Mouse (Mus musculus) CH12.LX (cell line): Measurements from ENCODE around the gene Scarb2. TPM values are rescaled to one million over a fixed set of nuclear protein-coding genes. Genes with fewer than 3 reads are reported as not detected.

Experiments
- DNase-seq: peaks from one replicate; pipeline ENCODE4 v3.0.0-alpha.2; 2013; ENCODE audit errors: extremely low read depth
- H3K27ac ChIP-seq: 2 replicates; pipeline ENCODE4 v1.5.1; 2012; ENCODE audit warnings: low read depth, mild to moderate bottlenecking, control low read depth, moderate library complexity; ENCODE audit not compliant: insufficient read depth
- H3K27me3 ChIP-seq: replicated peaks from 2 replicates; pipeline ENCODE3; 2012; ENCODE audit warnings: inconsistent platforms
- H3K36me3 ChIP-seq, 2 experiments: replicated peaks in 1 of 2; 2 replicates each; pipeline versions ENCODE3 to v1.6.1; 2012; ENCODE audit warnings: inconsistent platforms in 1 of 2, low read length in 1 of 2, mild to moderate bottlenecking in 1 of 2, mixed read lengths in 1 of 2, moderate library complexity in 1 of 2; ENCODE audit not compliant: control insufficient read depth in 1 of 2, insufficient read depth in 1 of 2
- H3K4me1 ChIP-seq, 2 experiments: 2 replicates each; pipeline ENCODE4 v1.6.1; 2012; ENCODE audit warnings: inconsistent platforms in 1 of 2, moderate library complexity in 1 of 2; ENCODE audit not compliant: insufficient read depth in 2 of 2, control insufficient read depth in 1 of 2
- H3K4me2 ChIP-seq: 2 replicates; pipeline ENCODE4 v1.6.1; 2012; ENCODE audit warnings: low read depth, mild to moderate bottlenecking, control low read depth; ENCODE audit not compliant: poor library complexity, insufficient read depth, severe bottlenecking
- H3K4me3 ChIP-seq, 3 experiments: fragments of 150-350 bp in 1 of 3; sonication (generic) in 1 of 3; replicated peaks in 1 of 3; 2 replicates each; pipeline versions ENCODE3 to v1.5.1; 2011 to 2012; ENCODE audit warnings: low read depth in 2 of 3, low read length in 2 of 3, mild to moderate bottlenecking in 2 of 3, moderate library complexity in 2 of 3, control low read depth in 1 of 3, improper control_type of control experiment in 1 of 3, inconsistent platforms in 1 of 3, mixed read lengths in 1 of 3; ENCODE audit not compliant: poor library complexity in 1 of 3
- H3K79me2 ChIP-seq: replicated peaks from 2 replicates; pipeline ENCODE4 v1.6.1; 2012; ENCODE audit warnings: mild to moderate bottlenecking, moderate library complexity; ENCODE audit not compliant: control insufficient read depth, poor library complexity, insufficient read depth, severe bottlenecking; ENCODE audit errors: extremely low read depth
- H3K9ac ChIP-seq: 2 replicates; pipeline ENCODE4 v1.6.1; 2012; ENCODE audit warnings: low read depth, mild to moderate bottlenecking, control low read depth, moderate library complexity; ENCODE audit not compliant: insufficient read depth
- H3K9me3 ChIP-seq: replicated peaks from 2 replicates; pipeline ENCODE3; 2012; ENCODE audit warnings: low read length, inconsistent platforms, mixed read lengths
- BHLHE40 ChIP-seq: IDR thresholded peaks from 2 replicates; pipeline ENCODE4 v1.6.1; 2011; ENCODE audit warnings: mild to moderate bottlenecking, low read depth, low read length, improper control_type of control experiment
- CHD1 ChIP-seq: IDR thresholded peaks from 2 replicates; pipeline ENCODE4 v1.6.1; 2012; ENCODE audit warnings: low read depth, low read length, improper control_type of control experiment, inconsistent platforms
- CHD2 ChIP-seq: IDR thresholded peaks from 2 replicates; pipeline ENCODE4 v1.6.1; 2011; ENCODE audit warnings: low read length, improper control_type of control experiment
- CTCF ChIP-seq, 2 experiments: IDR thresholded peaks in 1 of 2; conservative IDR thresholded peaks in 1 of 2; 2 replicates each; pipeline ENCODE4 v1.5.1; 2011 to 2012; ENCODE audit warnings: low read depth in 2 of 2, low read length in 2 of 2, improper control_type of control experiment in 1 of 2, inconsistent platforms in 1 of 2, mild to moderate bottlenecking in 1 of 2, moderate library complexity in 1 of 2
- E2F4 ChIP-seq: IDR thresholded peaks from 2 replicates; pipeline ENCODE4 v1.6.1; 2011; ENCODE audit warnings: low read depth, low read length, improper control_type of control experiment; ENCODE audit not compliant: insufficient replicate concordance
- ELF1 ChIP-seq: IDR thresholded peaks from 2 replicates; pipeline ENCODE4 v1.6.1; 2014; ENCODE audit warnings: low read depth, mild to moderate bottlenecking, inconsistent platforms, low read length, improper control_type of control experiment
- EP300 ChIP-seq: IDR thresholded peaks from 2 replicates; pipeline ENCODE4 v1.6.1; 2011; ENCODE audit warnings: low read length, improper control_type of control experiment
- ETS1 ChIP-seq: conservative IDR thresholded peaks from 2 replicates; pipeline ENCODE4 v1.6.1; 2012; ENCODE audit warnings: low read depth, mild to moderate bottlenecking, inconsistent platforms, low read length, improper control_type of control experiment, moderate library complexity
- GABPA ChIP-seq: IDR thresholded peaks from 2 replicates; pipeline ENCODE4 v1.6.1; 2012; ENCODE audit warnings: low read depth, low read length, improper control_type of control experiment, inconsistent platforms; ENCODE audit not compliant: insufficient replicate concordance
- HCFC1 ChIP-seq: IDR thresholded peaks from 2 replicates; pipeline ENCODE4 v1.6.1; 2012; ENCODE audit warnings: low read depth, mild to moderate bottlenecking, inconsistent platforms, low read length, improper control_type of control experiment
- IRF4 ChIP-seq: IDR thresholded peaks from 2 replicates; pipeline ENCODE4 v1.6.1; 2014; ENCODE audit warnings: low read depth, mild to moderate bottlenecking, inconsistent platforms, low read length, improper control_type of control experiment
- JUN ChIP-seq: IDR thresholded peaks from 2 replicates; pipeline ENCODE4 v1.6.1; 2011; ENCODE audit warnings: low read depth, mild to moderate bottlenecking, low read length, improper control_type of control experiment, moderate library complexity; ENCODE audit not compliant: insufficient read depth
- JUND ChIP-seq: conservative IDR thresholded peaks from 2 replicates; pipeline ENCODE4 v1.6.1; 2011; ENCODE audit warnings: low read depth, low read length, improper control_type of control experiment
- KAT2A ChIP-seq: IDR thresholded peaks from 2 replicates; pipeline ENCODE4 v1.6.1; 2012; ENCODE audit warnings: low read length, improper control_type of control experiment, inconsistent platforms; ENCODE audit not compliant: insufficient replicate concordance
- MAFK ChIP-seq: IDR thresholded peaks from 2 replicates; pipeline ENCODE4 v1.6.1; 2011; ENCODE audit warnings: low read length, improper control_type of control experiment; ENCODE audit not compliant: insufficient replicate concordance
- MAX ChIP-seq: IDR thresholded peaks from 2 replicates; pipeline ENCODE4 v1.6.1; 2011; ENCODE audit warnings: low read length, improper control_type of control experiment
- MAZ ChIP-seq: IDR thresholded peaks from 2 replicates; pipeline ENCODE4 v1.6.1; 2012; ENCODE audit warnings: low read depth, mild to moderate bottlenecking, inconsistent platforms, low read length, improper control_type of control experiment, moderate library complexity
- MEF2A ChIP-seq: IDR thresholded peaks from 2 replicates; pipeline ENCODE4 v1.6.1; 2014; ENCODE audit warnings: low read depth, mild to moderate bottlenecking, inconsistent platforms, low read length, improper control_type of control experiment, borderline replicate concordance
- MXI1 ChIP-seq: IDR thresholded peaks from 2 replicates; pipeline ENCODE4 v1.6.1; 2011; ENCODE audit warnings: mild to moderate bottlenecking, low read depth, low read length, improper control_type of control experiment
- MYC ChIP-seq: IDR thresholded peaks from 2 replicates; pipeline ENCODE4 v1.6.1; 2011; ENCODE audit warnings: low read depth, mild to moderate bottlenecking, improper control_type of control experiment, low read length
- NELFE ChIP-seq: IDR thresholded peaks from 2 replicates; pipeline ENCODE4 v1.6.1; 2011; ENCODE audit warnings: low read depth, low read length, improper control_type of control experiment
- NRF1 ChIP-seq: IDR thresholded peaks from 2 replicates; pipeline ENCODE4 v1.6.1; 2014; ENCODE audit warnings: low read depth, mild to moderate bottlenecking, inconsistent platforms, low read length, improper control_type of control experiment, moderate library complexity
- PAX5 ChIP-seq: IDR thresholded peaks from 2 replicates; pipeline ENCODE4 v1.6.1; 2012; ENCODE audit warnings: low read length, inconsistent platforms, mixed read lengths
- POLR2A ChIP-seq: IDR thresholded peaks from 2 replicates; pipeline ENCODE4 v1.6.1; 2011; ENCODE audit warnings: low read depth, mild to moderate bottlenecking, improper control_type of control experiment, low read length
- POLR2AphosphoS2 ChIP-seq: IDR thresholded peaks from 2 replicates; pipeline ENCODE4 v1.6.1; 2011; ENCODE audit warnings: low read depth, low read length, improper control_type of control experiment
- RAD21 ChIP-seq: IDR thresholded peaks from 2 replicates; pipeline ENCODE4 v1.6.1; 2011; ENCODE audit warnings: low read depth, mild to moderate bottlenecking, low read length, improper control_type of control experiment, moderate library complexity
- RCOR1 ChIP-seq: conservative IDR thresholded peaks from 2 replicates; pipeline ENCODE4 v1.6.1; 2012; ENCODE audit warnings: low read depth, mild to moderate bottlenecking, inconsistent platforms, low read length, improper control_type of control experiment
- SIN3A ChIP-seq: IDR thresholded peaks from 2 replicates; pipeline ENCODE4 v1.6.1; 2012; ENCODE audit warnings: low read length, improper control_type of control experiment, inconsistent platforms
- SMC3 ChIP-seq: IDR thresholded peaks from 2 replicates; pipeline ENCODE4 v1.6.1; 2011; ENCODE audit warnings: low read depth, low read length, improper control_type of control experiment
- TBP ChIP-seq: conservative IDR thresholded peaks from 2 replicates; pipeline ENCODE4 v1.6.1; 2011; ENCODE audit warnings: low read depth, low read length, improper control_type of control experiment
- TCF12 ChIP-seq: IDR thresholded peaks from 2 replicates; pipeline ENCODE4 v1.6.1; 2014; ENCODE audit warnings: low read depth, mild to moderate bottlenecking, inconsistent platforms, low read length, improper control_type of control experiment
- UBTF ChIP-seq: IDR thresholded peaks from 2 replicates; pipeline ENCODE4 v1.6.1; 2012; ENCODE audit warnings: low read depth, mild to moderate bottlenecking, inconsistent platforms, low read length, improper control_type of control experiment, moderate library complexity
- USF1 ChIP-seq: IDR thresholded peaks from 2 replicates; pipeline ENCODE4 v1.6.1; 2014; ENCODE audit warnings: low read depth, mild to moderate bottlenecking, inconsistent platforms, low read length, improper control_type of control experiment
- USF2 ChIP-seq: conservative IDR thresholded peaks from 2 replicates; pipeline ENCODE4 v1.6.1; 2011; ENCODE audit warnings: low read depth, low read length, improper control_type of control experiment
- ZC3H11A ChIP-seq: IDR thresholded peaks from 2 replicates; pipeline ENCODE4 v1.6.1; 2012; ENCODE audit warnings: low read depth, mild to moderate bottlenecking, inconsistent platforms, low read length, improper control_type of control experiment
- ZKSCAN1 ChIP-seq: IDR thresholded peaks from 2 replicates; pipeline ENCODE4 v1.6.1; 2012; ENCODE audit warnings: low read depth, inconsistent platforms, low read length, improper control_type of control experiment, borderline replicate concordance
- ZMIZ1 ChIP-seq: IDR thresholded peaks from 2 replicates; pipeline ENCODE4 v1.6.1; 2012; ENCODE audit warnings: low read depth, mild to moderate bottlenecking, inconsistent platforms, low read length, improper control_type of control experiment
- ZNF384 ChIP-seq: IDR thresholded peaks from 2 replicates; pipeline ENCODE4 v1.6.1; 2012; ENCODE audit warnings: low read depth, low read length, improper control_type of control experiment, inconsistent platforms
- dilution Hi-C: fragments of 300-500 bp; cut with MboI; formaldehyde crosslinking; loops from 2 replicates; pipeline ENCODE4 v1.14.3; 2020; ENCODE audit warnings: low sequenced_read_pairs; ENCODE audit not compliant: extremely low pct_unique_long_range_greater_than_20kb, extremely low pct_ligation_motif_present
- in situ Hi-C: fragments of 300-500 bp; cut with MboI; formaldehyde crosslinking; loops from 3 replicates; pipeline ENCODE4 v1.14.3; 2019; ENCODE audit warnings: low sequenced_read_pairs, low pct_ligation_motif_present, low pct_unique_long_range_greater_than_20kb, mixed read lengths
- polyA plus RNA-seq: library from polyadenylated mRNA; unstranded; fragments of >175 nt; gene quantifications from 2 replicates; pipeline ENCODE4 v1.2.1, GENCODE M21; 2012; ENCODE audit warnings: low read depth; ENCODE audit not compliant: insufficient read length
- total RNA-seq, 2 experiments: library from RNA; depleted of rRNA; stranded (reverse); fragments of 300-350 nt in 1 of 2; fragments of >200 nt in 1 of 2; gene quantifications; 2 replicates each; pipeline ENCODE4 v1.2.3; 2012 to 2014

The Scarb2 gene
- total and polyA plus RNA-seq, 3 experiments: 7.2 to 9.5 (median 9.2) TPM

GRCm38 (mm10) chr5:92398153-92398552 lies 108.5 kb downstream of the Scarb2 start:
- dilution Hi-C loops: no loop called here
- Histone ChIP-seq H3K4me3 (peak overlapping the region in 1 of 3 experiments; percentile 3), H3K36me3 (no peaks in the 10 kb centered on the region), H3K4me1 (peaks cover 4 to 6% of the 10 kb centered on the region in 2 experiments; a peak in 3 of 4 replicates), H3K9me3 (no peaks in the 10 kb centered on the region), H3K9ac (no peak overlapping the region), H3K79me2 (no peaks in the 10 kb centered on the region), H3K27ac (no peak overlapping the region), H3K27me3 (peaks cover 2% of the 10 kb centered on the region), H3K4me2 (peak overlapping the region; percentile 23)
- in situ Hi-C loops: no loop called here
- DNase-seq: peak; percentile 89
- TF ChIP-seq TBP (no peak), RAD21 (peak; percentile 91), PAX5 (no peak), CHD2 (no peak), JUND (no peak), ZC3H11A (no peak; the same call in 1 of the 2 replicates), CHD1 (no peak), IRF4 (peak; percentile 45), GABPA (no peak), JUN (no peak), NRF1 (no peak), BHLHE40 (peak; percentile 80), KAT2A (0 out of 2 replicates have a peak, but pooled peaks have one; percentile 41), NELFE (peak; percentile 49; the same call in 1 of the 2 replicates), ZMIZ1 (no peak), MEF2A (0 out of 2 replicates have a peak, but pooled peaks have one; percentile 32), MAFK (no peak), MYC (peak; percentile 100), ZKSCAN1 (no peak), USF2 (0 out of 2 replicates have a peak, but pooled peaks have one; percentile 21), MAZ (no peak), ELF1 (peak; percentile 43; the same call in 1 of the 2 replicates), CTCF (conservative IDR thresholded peaks at IDR 0.05 in 1 of 2, IDR thresholded peaks at IDR 0.05 in 1 of 2; ENCODE audit: low read depth in 2 of 2, low read length in 2 of 2) (peak; percentile 78 to 96), E2F4 (no peak), USF1 (peak; percentile 47), HCFC1 (no peak), EP300 (0 out of 2 replicates have a peak, but pooled peaks have one; percentile 46), ETS1 (peak; percentile 31; the same call in 1 of the 2 replicates), POLR2A (no peak), SMC3 (peak; percentile 83), RCOR1 (no peak), POLR2AphosphoS2 (no peak), ZNF384 (no peak), MAX (peak; percentile 99), SIN3A (peak; percentile 89), TCF12 (0 out of 2 replicates have a peak, but pooled peaks have one; percentile 38), MXI1 (peak; percentile 95), UBTF (no peak)
